Mouse (Mus musculus) kidney, embryonic 15.5 days (tissue): ENCODE measurements around the gene Hhip. TPM values are rescaled to one million over a fixed set of nuclear protein-coding genes. Genes with fewer than 3 reads are reported as not detected.
A peak's percentile ranks its signal among the peaks of the same experiment; 100 is the strongest.
"Not testable (repeated sequence)": the region's sequence is repeated elsewhere in the genome, so short reads cannot be mapped to it uniquely, and the experiment has no call there.

ENCODE experiments used
- ATAC-seq: fragments of 200-750 bp; cut with Nextera tagmentation; replicated peaks from 2 replicates; pipeline ENCODE4 v1.8.0; 2017; ENCODE audit warnings: moderate TSS enrichment; ENCODE audit not compliant: low FRiP score
- H3K27ac ChIP-seq: fragments of 300-500 bp; sonication (generic); 2 replicates; pipeline ENCODE4 v1.5.1; 2015; ENCODE audit warnings: mild to moderate bottlenecking, inconsistent platforms
- H3K27me3 ChIP-seq: fragments of 300-500 bp; sonication (generic); 2 replicates; pipeline ENCODE4 v1.6.1; 2015; ENCODE audit warnings: inconsistent platforms
- H3K36me3 ChIP-seq: fragments of 300-500 bp; sonication (generic); 2 replicates; pipeline ENCODE4 v1.6.1; 2015; ENCODE audit warnings: inconsistent platforms
- H3K4me1 ChIP-seq: fragments of 300-500 bp; sonication (generic); 2 replicates; pipeline ENCODE4 v1.6.1; 2015; ENCODE audit warnings: inconsistent platforms
- H3K4me2 ChIP-seq: fragments of 300-500 bp; sonication (generic); 2 replicates; pipeline ENCODE4 v1.6.1; 2015; ENCODE audit warnings: moderate library complexity, mild to moderate bottlenecking, inconsistent platforms
- H3K4me3 ChIP-seq: fragments of 300-500 bp; sonication (generic); replicated peaks from 2 replicates; pipeline ENCODE4 v1.5.1; 2015; ENCODE audit warnings: mild to moderate bottlenecking, inconsistent platforms
- H3K9ac ChIP-seq: fragments of 300-500 bp; sonication (generic); 2 replicates; pipeline ENCODE4 v1.6.1; 2015; ENCODE audit warnings: mild to moderate bottlenecking, inconsistent platforms
- H3K9me3 ChIP-seq: fragments of 300-500 bp; sonication (generic); replicated peaks from 2 replicates; pipeline ENCODE4 v1.6.1; 2016; ENCODE audit warnings: inconsistent platforms
- WGBS: fragments of 180-500 bp; shearing (Covaris S2); methylation state at CpG from one replicate; pipeline ENCODE4 v1.1.7; 2015; ENCODE audit warnings: mixed read lengths; 5-methylcytosine and 5-hydroxymethylcytosine counted together
- polyA plus RNA-seq: library from polyadenylated mRNA; unstranded; fragments of >200 nt; fragmentation: Nextera tagmentation; extraction: Ambion mirVana; gene quantifications from 2 replicates; pipeline ENCODE4 v1.2.1, GENCODE M21; 2015

Hhip gene
- polyA plus RNA-seq, 1 experiment from 2014 or later: 3.0 TPM

- H3K9me3 ChIP-seq: no peaks in the 10 kb centered on the region
- no peak overlapping the region for H3K4me2 ChIP-seq
- H3K9ac ChIP-seq: no peak overlapping the region
- no peak overlapping the region for H3K4me3 ChIP-seq
- no peaks in the 10 kb centered on the region for H3K36me3 ChIP-seq
- peaks cover 7% of the 10 kb centered on the region for H3K4me1 ChIP-seq
- WGBS: 34% methylated on average over 4 of the region's 4 CpGs
- no peaks in the 10 kb centered on the region for H3K27me3 ChIP-seq
- peak; percentile 58; the same call in 1 of the 2 replicates for ATAC-seq
- H3K27ac ChIP-seq: no peak overlapping the region
Observed at GRCm38 (mm10) chr8:80037644-80038253, 20.1 kb downstream of the Hhip start.

- Histone ChIP-seq H3K4me1 (peaks cover 28% of the 10 kb centered on the region), H3K9me3 (no peaks in the 10 kb centered on the region), H3K4me2 (no peak overlapping the region), H3K4me3 (no peak overlapping the region), H3K9ac (no peak overlapping the region), H3K27ac (no peak overlapping the region), H3K27me3 (no peaks in the 10 kb centered on the region), H3K36me3 (no peaks in the 10 kb centered on the region)
- WGBS: 43% methylated on average over 3 of the region's 3 CpGs
- no peak for ATAC-seq
Observed at GRCm38 (mm10) chr8:80032604-80033003, 25.2 kb downstream of the Hhip start.

DNA sequence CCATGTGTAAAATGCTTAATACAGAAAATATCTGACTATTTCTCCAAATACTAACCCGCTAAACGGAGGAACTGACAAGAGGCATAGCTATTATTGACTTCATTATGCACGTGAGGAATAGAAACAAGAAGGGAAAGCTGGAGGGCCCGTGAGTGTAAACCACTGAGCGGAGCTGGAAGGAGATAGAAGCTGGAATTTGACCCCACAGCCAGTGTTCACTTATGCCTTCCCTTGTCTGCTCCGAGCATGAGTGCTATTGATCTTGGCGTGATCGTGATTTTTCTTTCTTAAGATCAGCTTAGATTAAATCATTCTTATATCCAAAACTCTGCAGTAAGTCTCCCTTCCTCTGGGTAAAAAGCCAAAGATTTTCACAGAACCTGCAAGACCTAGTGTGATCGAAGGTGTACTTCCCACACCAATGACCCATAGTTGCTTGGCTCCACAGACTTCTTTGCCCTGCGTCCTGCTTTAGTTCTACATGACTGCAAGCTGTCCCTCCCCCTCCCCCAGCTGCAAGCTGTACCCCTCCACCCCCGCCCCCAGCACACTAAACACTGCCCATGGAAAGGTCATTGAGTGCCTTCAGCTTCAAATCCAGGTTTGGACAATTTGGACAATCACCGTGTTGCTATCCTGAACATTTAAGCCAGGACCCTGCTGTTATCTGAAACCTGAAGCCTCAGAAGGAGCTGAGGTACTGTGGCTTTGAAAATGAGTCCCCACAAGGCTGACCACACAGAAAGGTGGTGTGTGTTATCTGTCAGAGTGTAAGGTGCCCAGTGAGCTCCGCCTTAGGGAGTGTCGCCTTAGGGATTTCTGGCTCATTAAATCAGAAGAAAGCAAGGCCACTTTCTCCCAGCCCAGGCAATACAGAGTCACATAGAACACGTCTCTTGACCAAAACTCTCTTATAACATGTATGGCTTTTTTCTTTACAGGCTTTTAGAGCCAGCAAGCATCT lies 26.2 kb downstream of the Hhip start:
- no peaks in the 10 kb centered on the region for H3K9me3 ChIP-seq
- H3K4me2 ChIP-seq: peak overlapping the region; percentile 36
- WGBS: 33% methylated on average over 15 of the region's 15 CpGs
- no peak overlapping the region for H3K9ac ChIP-seq
- no peak overlapping the region for H3K4me3 ChIP-seq
- H3K27ac ChIP-seq: peak overlapping the region; percentile 54
- no peaks in the 10 kb centered on the region for H3K27me3 ChIP-seq
- ATAC-seq: peak; percentile 74
- H3K36me3 ChIP-seq: no peaks in the 10 kb centered on the region
- peaks cover 28% of the 10 kb centered on the region for H3K4me1 ChIP-seq

DNA sequence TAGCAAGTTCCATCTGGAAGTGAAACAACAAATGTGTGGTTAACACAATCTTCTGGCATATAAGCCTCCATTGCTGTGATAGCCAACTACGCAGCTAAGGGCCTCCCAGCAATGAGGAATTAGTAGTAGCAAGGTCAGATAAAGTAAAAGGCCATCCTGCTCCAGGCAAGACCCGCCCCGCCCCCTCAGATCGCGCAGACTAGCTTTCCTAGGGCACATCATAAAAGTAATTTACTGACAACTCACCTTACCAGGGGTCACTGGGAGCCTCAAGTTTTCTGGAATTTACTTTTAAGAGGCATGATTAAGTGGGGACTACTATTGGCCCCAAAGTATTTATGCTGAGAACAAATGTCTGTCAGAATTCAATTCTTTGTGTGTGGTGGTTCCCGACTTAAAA lies 28.2 kb downstream of the Hhip start:
- ATAC-seq: no peak
- Histone ChIP-seq H3K9ac (no peak overlapping the region), H3K4me3 (no peak overlapping the region), H3K27me3 (no peaks in the 10 kb centered on the region), H3K27ac (no peak overlapping the region), H3K36me3 (no peaks in the 10 kb centered on the region), H3K4me1 (peaks cover 28% of the 10 kb centered on the region), H3K4me2 (no peak overlapping the region), H3K9me3 (no peaks in the 10 kb centered on the region)
- 25% methylated on average over 6 of the region's 6 CpGs for WGBS

- Histone ChIP-seq H3K27ac (no peak overlapping the region), H3K4me3 (no peak overlapping the region), H3K4me1 (no peaks in the 10 kb centered on the region), H3K27me3 (no peaks in the 10 kb centered on the region), H3K36me3 (no peaks in the 10 kb centered on the region), H3K9me3 (no peaks in the 10 kb centered on the region), H3K4me2 (no peak overlapping the region), H3K9ac (no peak overlapping the region)
- ATAC-seq: no peak
- 79% methylated on average over 5 of the region's 5 CpGs for WGBS
Observed at GRCm38 (mm10) chr8:80020469-80020868, 37.3 kb downstream of the Hhip start.

- no peaks in the 10 kb centered on the region for H3K4me1 ChIP-seq
- H3K27ac ChIP-seq: no peak overlapping the region
- H3K36me3 ChIP-seq: no peaks in the 10 kb centered on the region
- WGBS: 93% methylated on average over 2 of the region's 2 CpGs
- no peaks in the 10 kb centered on the region for H3K27me3 ChIP-seq
- no peak overlapping the region for H3K4me3 ChIP-seq
- no peak overlapping the region for H3K9ac ChIP-seq
- no peaks in the 10 kb centered on the region for H3K9me3 ChIP-seq
- no peak overlapping the region for H3K4me2 ChIP-seq
- no peak for ATAC-seq
Observed at GRCm38 (mm10) chr8:80015818-80016217, 42.0 kb downstream of the Hhip start.

- no peaks in the 10 kb centered on the region for H3K36me3 ChIP-seq
- WGBS: 85% methylated on average over 5 of the region's 5 CpGs
Observed at GRCm38 (mm10) chr8:80004421-80004820, 53.4 kb downstream of the Hhip start.

DNA sequence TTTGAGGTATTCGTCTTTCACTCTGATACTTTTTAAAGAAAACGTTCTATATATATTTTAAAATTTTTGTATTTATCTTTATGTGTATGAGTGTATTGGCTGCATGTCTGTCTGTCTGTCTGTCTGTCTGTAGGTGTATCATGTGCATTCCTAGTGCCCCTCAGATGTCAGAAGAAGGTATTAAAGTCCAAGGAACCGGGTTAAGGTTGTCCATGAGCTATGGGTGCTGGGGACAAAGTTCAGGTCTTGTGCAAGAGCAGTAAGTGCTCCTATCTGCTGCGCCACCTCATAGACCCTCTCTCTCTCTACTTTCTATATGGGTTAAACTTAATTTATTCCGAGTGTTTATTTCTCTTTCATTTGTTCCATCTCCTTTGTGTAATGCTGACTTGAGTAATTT lies 55.5 kb downstream of the Hhip start:
- Histone ChIP-seq H3K9ac (no peak overlapping the region), H3K4me3 (no peak overlapping the region), H3K4me2 (no peak overlapping the region), H3K9me3 (no peaks in the 10 kb centered on the region), H3K4me1 (no peaks in the 10 kb centered on the region), H3K27me3 (no peaks in the 10 kb centered on the region), H3K36me3 (no peaks in the 10 kb centered on the region), H3K27ac (no peak overlapping the region)
- no peak for ATAC-seq
- 83% methylated on average over 5 of the region's 5 CpGs for WGBS

More at GRCm38 (mm10) chr8:80004421-80004820, 53.4 kb downstream of the Hhip start:
- H3K4me2 ChIP-seq: no peak overlapping the region
- H3K4me3 ChIP-seq: no peak overlapping the region
- ATAC-seq: no peak
- no peak overlapping the region for H3K27ac ChIP-seq
- no peaks in the 10 kb centered on the region for H3K27me3 ChIP-seq
- H3K9ac ChIP-seq: no peak overlapping the region
- no peaks in the 10 kb centered on the region for H3K9me3 ChIP-seq
- no peaks in the 10 kb centered on the region for H3K4me1 ChIP-seq

GRCm38 (mm10) chr8:79995075-79995474 lies 62.7 kb downstream of the Hhip start:
- ATAC-seq: no peak
- H3K27ac ChIP-seq: no peak overlapping the region
- no peaks in the 10 kb centered on the region for H3K4me1 ChIP-seq
- 58% methylated on average over 6 of the region's 6 CpGs for WGBS
- H3K4me2 ChIP-seq: no peak overlapping the region
- H3K4me3 ChIP-seq: no peak overlapping the region
- H3K9me3 ChIP-seq: no peaks in the 10 kb centered on the region
- no peaks in the 10 kb centered on the region for H3K36me3 ChIP-seq
- H3K27me3 ChIP-seq: no peaks in the 10 kb centered on the region
- no peak overlapping the region for H3K9ac ChIP-seq

- no peak overlapping the region for H3K9ac ChIP-seq
- no peak overlapping the region for H3K27ac ChIP-seq
- no peaks in the 10 kb centered on the region for H3K36me3 ChIP-seq
- H3K27me3 ChIP-seq: no peaks in the 10 kb centered on the region
- no peaks in the 10 kb centered on the region for H3K4me1 ChIP-seq
- no peak for ATAC-seq
- WGBS: 94% methylated on average over 1 of the region's 1 CpGs
- no peak overlapping the region for H3K4me3 ChIP-seq
- H3K4me2 ChIP-seq: no peak overlapping the region
- H3K9me3 ChIP-seq: no peaks in the 10 kb centered on the region
Observed at GRCm38 (mm10) chr8:79993507-79993906, 64.3 kb downstream of the Hhip start.

GRCm38 (mm10) chr8:79992121-79992848 lies 65.5 kb downstream of the Hhip start:
- Histone ChIP-seq H3K27ac (no peak overlapping the region), H3K9me3 (no peaks in the 10 kb centered on the region), H3K4me2 (no peak overlapping the region), H3K36me3 (no peaks in the 10 kb centered on the region), H3K4me1 (no peaks in the 10 kb centered on the region), H3K9ac (no peak overlapping the region), H3K4me3 (no peak overlapping the region), H3K27me3 (no peaks in the 10 kb centered on the region)
- no peak for ATAC-seq
- WGBS: 49% methylated on average over 9 of the region's 9 CpGs

DNA sequence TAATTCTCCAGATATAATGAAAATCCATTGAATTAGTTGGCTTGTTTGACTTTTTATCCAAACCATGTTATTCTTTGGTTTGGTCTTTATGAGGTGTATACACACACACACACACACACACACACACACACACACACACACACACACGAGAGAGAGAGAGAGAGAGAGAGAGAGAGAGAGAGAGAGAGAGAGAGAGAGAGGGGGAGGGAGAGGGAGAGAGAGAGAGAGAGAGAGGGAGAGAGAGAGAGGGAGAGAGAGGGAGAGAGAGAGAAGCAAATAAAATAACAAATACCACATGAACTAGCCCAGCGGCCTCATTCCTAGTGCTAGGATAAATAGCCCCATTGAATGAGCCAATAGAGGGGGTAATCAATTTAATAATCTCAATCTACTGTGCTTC lies 66.4 kb downstream of the Hhip start:
- not testable (repeated sequence) for H3K4me1 ChIP-seq, H3K27me3 ChIP-seq, H3K9me3 ChIP-seq, H3K4me2 ChIP-seq, H3K9ac ChIP-seq, H3K36me3 ChIP-seq, H3K4me3 ChIP-seq, ATAC-seq, H3K27ac ChIP-seq
- 73% methylated on average over 1 of the region's 2 CpGs for WGBS
